Mouse (Mus musculus) liver, postnatal 0 days (tissue): Measurements from ENCODE around the gene Hist1h3g.

ENCODE experiments used
- CTCF ChIP-seq: sonication (generic); IDR thresholded peaks from 2 replicates; pipeline ENCODE4 v1.5.1; 2016; ENCODE audit warnings: antibody characterized with exemption, low read depth
- EP300 ChIP-seq: IDR thresholded peaks from 2 replicates; pipeline ENCODE4 v1.6.1; 2016; ENCODE audit warnings: antibody characterized with exemption, low read depth, mild to moderate bottlenecking

GRCm38 (mm10) chr13:23576351-23576881 lies 41.2 kb downstream of the Hist1h3g start:
- TF ChIP-seq CTCF, result no peak
- TF ChIP-seq EP300, result no peak
